Mouse (Mus musculus): ENCODE measurements around the gene Dmc1. TPM values are rescaled to one million over a fixed set of nuclear protein-coding genes. Genes with fewer than 3 reads are reported as not detected.
A peak's percentile ranks its signal among the peaks of the same experiment; 100 is the strongest.

Gene Dmc1
- 1.1 and 1.5 TPM in 2 replicates for polyA plus RNA-seq (2014; fragmentation: Nextera tagmentation; extraction: Ambion mirVana)

DNA sequence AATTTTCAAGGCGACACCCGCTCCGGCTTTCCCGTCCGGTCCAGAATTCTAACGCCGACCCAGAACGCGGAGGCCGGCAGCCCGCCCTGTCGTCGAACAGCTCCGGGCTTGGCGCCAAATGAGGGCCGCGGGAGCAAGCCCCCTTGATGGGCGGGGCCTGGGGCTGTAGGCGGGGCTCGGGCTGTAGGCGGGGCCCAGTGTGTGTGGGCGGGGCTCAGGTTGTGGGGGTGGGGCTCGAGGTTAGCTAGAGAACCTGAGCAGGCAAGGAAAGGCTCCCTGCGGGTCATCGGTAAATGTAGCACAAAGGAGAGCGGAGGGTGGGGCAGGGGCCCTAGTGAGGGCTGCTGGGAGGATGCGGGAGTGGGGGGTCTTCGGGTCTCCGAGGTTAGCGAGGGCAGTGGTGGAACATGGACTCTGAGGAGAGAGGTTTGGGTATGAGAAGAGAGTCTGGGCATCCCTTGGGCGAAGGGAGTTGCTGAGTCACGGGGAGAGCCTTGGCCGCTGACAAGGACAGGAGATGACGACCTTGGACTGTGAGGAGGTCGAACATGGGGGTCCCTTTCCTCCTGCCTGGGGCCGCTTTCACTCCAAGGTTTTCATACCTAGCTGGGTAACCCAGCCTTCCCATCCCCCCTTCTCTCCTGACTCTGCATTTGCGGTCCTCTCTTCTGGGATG is at the start of gene Dmc1:
TSS of gene Dmc1 (minus strand) at position 120 of the 676 bp plus-strand sequence.
- no peak within 1 kb of the TSS for H3K27ac ChIP-seq (ENCODE audit: low read depth, low read length)
- ATAC-seq (ENCODE audit: insufficient read depth, low FRiP score, low TSS enrichment) = no peak
- peak within 1 kb of the TSS; percentile 23 for H3K4me3 ChIP-seq (ENCODE audit: low read depth, low read length)
- no peaks in the 10 kb centered on the region for H3K9me3 ChIP-seq (ENCODE audit: control insufficient read depth, low read length)
- 10% methylated on average over 35 of the region's 37 CpGs for WGBS
- H3K4me1 ChIP-seq (ENCODE audit: control insufficient read depth, insufficient read depth, low read length) = no peaks in the 10 kb centered on the region
- H3K9ac ChIP-seq (ENCODE audit: low read length) = no peak within 1 kb of the TSS
- H3K4me2 ChIP-seq (ENCODE audit: low read depth) = peak within 1 kb of the TSS; percentile 33
- H3K27me3 ChIP-seq (ENCODE audit: control insufficient read depth, insufficient read depth, low read length) = peaks cover 8% of the 10 kb centered on the region; the same call in 1 of the 2 replicates
- H3K36me3 ChIP-seq (ENCODE audit: control insufficient read depth, insufficient read depth, low read length) = no peaks in the 10 kb centered on the region
- DNase-seq (ENCODE audit: low spot score) = peak; percentile 51

DNA sequence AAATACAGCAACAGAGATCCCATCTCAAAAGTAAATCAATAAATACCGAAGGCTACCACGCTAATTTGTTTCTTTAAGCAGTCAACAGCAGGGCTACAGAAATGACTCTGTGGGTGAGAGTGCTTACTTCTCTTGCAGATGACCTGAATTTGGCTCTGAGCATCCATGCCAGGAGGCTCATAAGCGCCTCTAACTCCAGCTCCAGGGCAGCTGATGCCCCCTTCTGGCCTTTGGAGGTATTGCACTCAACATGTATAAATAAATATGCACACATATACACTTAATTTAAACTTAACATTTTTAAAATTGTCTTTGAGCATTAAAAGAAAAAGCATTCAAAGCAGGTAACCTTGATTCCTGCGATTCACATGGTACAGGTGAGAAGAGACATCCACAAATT is 46.6 kb upstream of the Dmc1 start:
- Histone ChIP-seq H3K36me3 (ENCODE audit: control insufficient read depth, insufficient read depth, low read length) (no peaks in the 10 kb centered on the region), H3K27me3 (ENCODE audit: control insufficient read depth, insufficient read depth, low read length) (no peaks in the 10 kb centered on the region), H3K4me3 (ENCODE audit: low read depth, low read length) (no peak overlapping the region), H3K9me3 (ENCODE audit: control insufficient read depth, low read length) (no peaks in the 10 kb centered on the region), H3K4me1 (ENCODE audit: control insufficient read depth, insufficient read depth, low read length) (no peaks in the 10 kb centered on the region), H3K4me2 (ENCODE audit: low read depth) (no peak overlapping the region), H3K9ac (ENCODE audit: low read length) (no peak overlapping the region), H3K27ac (ENCODE audit: low read depth, low read length) (no peak overlapping the region)
- DNase-seq (ENCODE audit: low spot score) (no peak), ATAC-seq (ENCODE audit: insufficient read depth, low FRiP score, low TSS enrichment) (no peak)
- 80% methylated on average over 4 of the region's 4 CpGs for WGBS

DNA sequence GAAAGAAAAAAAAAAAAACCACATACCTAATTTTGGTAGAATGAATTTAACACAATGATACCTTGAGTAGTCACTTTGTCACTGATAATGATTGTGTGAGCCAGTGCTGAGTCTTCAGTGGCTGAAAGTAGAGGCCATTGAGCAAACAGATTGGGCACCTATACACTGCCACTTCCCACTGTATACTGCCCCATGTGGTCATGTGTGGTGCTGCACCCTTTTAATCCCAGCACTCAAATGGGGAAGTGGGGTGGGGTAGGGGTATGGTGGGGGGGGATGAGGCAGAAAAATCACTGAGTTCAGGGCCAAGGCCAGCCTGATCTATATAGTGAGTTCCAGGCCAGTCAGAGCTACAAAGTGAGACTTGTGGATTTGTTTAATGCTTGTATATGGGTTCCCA is 45.7 kb upstream of the Dmc1 start:
- no peaks in the 10 kb centered on the region for H3K4me1 ChIP-seq (ENCODE audit: control insufficient read depth, insufficient read depth, low read length)
- H3K27me3 ChIP-seq (ENCODE audit: control insufficient read depth, insufficient read depth, low read length) = no peaks in the 10 kb centered on the region
- no peak overlapping the region for H3K27ac ChIP-seq (ENCODE audit: low read depth, low read length)
- no peak overlapping the region for H3K9ac ChIP-seq (ENCODE audit: low read length)
- H3K4me3 ChIP-seq (ENCODE audit: low read depth, low read length) = no peak overlapping the region
- no peaks in the 10 kb centered on the region for H3K36me3 ChIP-seq (ENCODE audit: control insufficient read depth, insufficient read depth, low read length)
- H3K9me3 ChIP-seq (ENCODE audit: control insufficient read depth, low read length) = no peaks in the 10 kb centered on the region
- no peak for ATAC-seq (ENCODE audit: insufficient read depth, low FRiP score, low TSS enrichment)
- no peak overlapping the region for H3K4me2 ChIP-seq (ENCODE audit: low read depth)
- peak; percentile 57 for DNase-seq (ENCODE audit: low spot score)

DNA sequence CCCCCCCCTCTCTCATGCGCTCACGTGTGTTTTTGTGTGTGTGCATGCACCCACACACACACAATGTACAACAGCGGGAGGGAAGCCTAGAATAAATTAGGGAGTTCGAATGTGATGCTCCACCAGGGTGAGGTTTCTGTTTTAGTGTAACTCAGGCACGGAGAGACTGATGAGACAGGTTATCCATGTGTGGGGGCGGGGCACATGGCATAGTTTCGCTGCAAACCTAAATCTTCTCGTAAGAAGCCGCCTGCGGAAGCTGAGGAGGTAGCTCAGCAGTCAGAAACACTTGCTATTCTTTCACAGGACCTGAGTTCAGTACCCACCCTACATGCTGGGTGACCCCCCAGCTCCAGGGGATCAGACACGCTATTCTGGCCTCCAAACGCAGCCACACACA is 43.2 kb upstream of the Dmc1 start:
- H3K27me3 ChIP-seq (ENCODE audit: control insufficient read depth, insufficient read depth, low read length) = no peaks in the 10 kb centered on the region
- no peaks in the 10 kb centered on the region for H3K9me3 ChIP-seq (ENCODE audit: control insufficient read depth, low read length)
- ATAC-seq (ENCODE audit: insufficient read depth, low FRiP score, low TSS enrichment) = no peak

DNA sequence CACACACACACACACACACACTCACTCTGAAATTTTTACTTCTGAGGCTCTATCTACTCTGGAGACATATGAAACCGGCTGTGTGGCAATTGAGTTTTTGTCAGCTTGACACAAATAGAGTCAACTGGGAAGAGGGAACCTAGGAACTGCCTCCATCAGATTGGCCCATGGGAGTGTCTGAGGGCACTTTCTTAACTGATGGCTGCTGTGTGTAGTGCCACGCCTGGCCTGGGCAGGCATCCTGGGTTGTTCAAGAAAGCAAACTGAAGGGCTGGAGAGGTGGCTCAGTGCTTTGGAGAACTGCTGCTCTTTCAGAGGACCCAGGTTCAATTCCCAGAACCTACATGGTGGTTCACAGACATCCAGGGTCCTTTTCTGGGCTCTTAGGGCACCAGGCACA is 40.6 kb upstream of the Dmc1 start:
- no peak overlapping the region for H3K27ac ChIP-seq (ENCODE audit: low read depth, low read length)
- H3K9me3 ChIP-seq (ENCODE audit: control insufficient read depth, low read length) = no peaks in the 10 kb centered on the region
- DNase-seq (ENCODE audit: low spot score) (no peak), ATAC-seq (ENCODE audit: insufficient read depth, low FRiP score, low TSS enrichment) (no peak)
- H3K4me1 ChIP-seq (ENCODE audit: control insufficient read depth, insufficient read depth, low read length) = no peaks in the 10 kb centered on the region
- H3K4me2 ChIP-seq (ENCODE audit: low read depth) = no peak overlapping the region
- H3K9ac ChIP-seq (ENCODE audit: low read length) = no peak overlapping the region
- H3K36me3 ChIP-seq (ENCODE audit: control insufficient read depth, insufficient read depth, low read length) = no peaks in the 10 kb centered on the region
- 80% methylated on average over 2 of the region's 2 CpGs for WGBS
- no peaks in the 10 kb centered on the region for H3K27me3 ChIP-seq (ENCODE audit: control insufficient read depth, insufficient read depth, low read length)
- no peak overlapping the region for H3K4me3 ChIP-seq (ENCODE audit: low read depth, low read length)

More for the DNA sequence above, 43.2 kb upstream of the Dmc1 start:
- Histone ChIP-seq H3K9ac (ENCODE audit: low read length) (no peak overlapping the region), H3K4me2 (ENCODE audit: low read depth) (no peak overlapping the region), H3K4me1 (ENCODE audit: control insufficient read depth, insufficient read depth, low read length) (no peaks in the 10 kb centered on the region), H3K4me3 (ENCODE audit: low read depth, low read length) (no peak overlapping the region), H3K36me3 (ENCODE audit: control insufficient read depth, insufficient read depth, low read length) (no peaks in the 10 kb centered on the region), H3K27ac (ENCODE audit: low read depth, low read length) (no peak overlapping the region)
- 90% methylated on average over 12 of the region's 12 CpGs for WGBS
- DNase-seq (ENCODE audit: low spot score) = no peak

DNA sequence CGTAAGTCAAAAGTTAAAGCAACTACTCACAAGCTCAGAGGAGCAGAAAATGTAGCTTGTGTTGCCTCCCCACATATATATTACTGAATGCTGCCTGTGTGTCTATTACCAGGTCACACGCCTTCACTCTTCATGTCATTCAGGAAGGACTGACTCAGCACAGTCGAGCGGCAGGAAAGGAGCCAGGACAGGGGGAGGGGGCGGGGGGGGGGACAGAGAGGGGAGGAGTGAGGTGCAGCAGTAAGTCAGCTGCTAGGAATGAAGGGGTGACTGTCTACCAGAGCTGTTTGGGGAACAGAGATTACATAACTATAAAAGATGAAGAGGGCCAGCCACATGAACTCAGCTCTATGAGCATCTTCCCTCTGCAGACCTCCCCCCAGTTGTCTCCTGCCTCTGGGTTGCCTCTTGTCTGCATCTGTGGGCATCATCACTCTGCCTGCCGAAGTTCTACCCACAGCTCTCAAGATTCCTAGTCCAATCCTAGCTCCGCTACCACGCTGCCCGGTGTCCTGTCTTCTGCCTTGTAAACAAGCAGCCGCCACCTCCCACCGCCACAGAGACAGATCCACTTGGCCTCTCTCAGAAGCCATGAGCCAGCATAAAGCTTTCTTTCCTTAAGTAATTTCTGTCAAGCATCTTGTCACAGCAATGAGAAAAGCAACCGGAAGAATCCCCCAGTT is 36.4 kb upstream of the Dmc1 start:
- H3K27ac ChIP-seq (ENCODE audit: low read depth, low read length) = no peak overlapping the region
- H3K4me2 ChIP-seq (ENCODE audit: low read depth) = no peak overlapping the region
- ATAC-seq (ENCODE audit: insufficient read depth, low FRiP score, low TSS enrichment) (no peak), DNase-seq (ENCODE audit: low spot score) (no peak)
- no peak overlapping the region for H3K4me3 ChIP-seq (ENCODE audit: low read depth, low read length)
- H3K36me3 ChIP-seq (ENCODE audit: control insufficient read depth, insufficient read depth, low read length) = no peaks in the 10 kb centered on the region
- no peaks in the 10 kb centered on the region for H3K9me3 ChIP-seq (ENCODE audit: control insufficient read depth, low read length)
- no peaks in the 10 kb centered on the region for H3K27me3 ChIP-seq (ENCODE audit: control insufficient read depth, insufficient read depth, low read length)
- WGBS = 73% methylated on average over 12 of the region's 12 CpGs
- no peak overlapping the region for H3K9ac ChIP-seq (ENCODE audit: low read length)
- no peaks in the 10 kb centered on the region for H3K4me1 ChIP-seq (ENCODE audit: control insufficient read depth, insufficient read depth, low read length)

DNA sequence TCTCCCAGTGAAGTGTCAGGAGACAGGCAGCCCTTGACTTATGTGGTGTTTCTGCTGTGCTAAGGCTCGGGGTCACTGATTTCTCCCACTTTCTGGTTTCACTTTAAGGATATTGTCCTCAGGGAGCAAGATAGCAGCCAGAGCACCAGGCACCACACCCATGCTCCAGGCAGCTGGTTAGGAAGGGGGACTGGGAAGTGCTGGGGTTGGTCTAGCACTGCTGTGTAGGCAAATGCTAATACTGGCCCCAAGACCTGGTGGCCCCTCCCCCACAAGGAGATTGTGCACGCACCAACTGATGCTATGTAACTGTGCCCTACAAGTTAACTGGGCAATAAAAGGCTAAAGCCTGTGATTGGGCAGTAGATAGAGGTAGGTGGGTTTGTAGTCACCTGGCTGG is 25.6 kb upstream of the Dmc1 start:
- H3K36me3 ChIP-seq (ENCODE audit: control insufficient read depth, insufficient read depth, low read length) = peaks cover 9% of the 10 kb centered on the region
- no peak overlapping the region for H3K4me2 ChIP-seq (ENCODE audit: low read depth)
- no peak overlapping the region for H3K4me3 ChIP-seq (ENCODE audit: low read depth, low read length)
- 53% methylated on average over 2 of the region's 2 CpGs for WGBS
- no peak overlapping the region for H3K9ac ChIP-seq (ENCODE audit: low read length)
- H3K4me1 ChIP-seq (ENCODE audit: control insufficient read depth, insufficient read depth, low read length) = no peaks in the 10 kb centered on the region
- ATAC-seq (ENCODE audit: insufficient read depth, low FRiP score, low TSS enrichment) (no peak), DNase-seq (ENCODE audit: low spot score) (no peak)
- H3K27ac ChIP-seq (ENCODE audit: low read depth, low read length) = no peak overlapping the region
- H3K27me3 ChIP-seq (ENCODE audit: control insufficient read depth, insufficient read depth, low read length) = no peaks in the 10 kb centered on the region
- no peaks in the 10 kb centered on the region for H3K9me3 ChIP-seq (ENCODE audit: control insufficient read depth, low read length)

DNA sequence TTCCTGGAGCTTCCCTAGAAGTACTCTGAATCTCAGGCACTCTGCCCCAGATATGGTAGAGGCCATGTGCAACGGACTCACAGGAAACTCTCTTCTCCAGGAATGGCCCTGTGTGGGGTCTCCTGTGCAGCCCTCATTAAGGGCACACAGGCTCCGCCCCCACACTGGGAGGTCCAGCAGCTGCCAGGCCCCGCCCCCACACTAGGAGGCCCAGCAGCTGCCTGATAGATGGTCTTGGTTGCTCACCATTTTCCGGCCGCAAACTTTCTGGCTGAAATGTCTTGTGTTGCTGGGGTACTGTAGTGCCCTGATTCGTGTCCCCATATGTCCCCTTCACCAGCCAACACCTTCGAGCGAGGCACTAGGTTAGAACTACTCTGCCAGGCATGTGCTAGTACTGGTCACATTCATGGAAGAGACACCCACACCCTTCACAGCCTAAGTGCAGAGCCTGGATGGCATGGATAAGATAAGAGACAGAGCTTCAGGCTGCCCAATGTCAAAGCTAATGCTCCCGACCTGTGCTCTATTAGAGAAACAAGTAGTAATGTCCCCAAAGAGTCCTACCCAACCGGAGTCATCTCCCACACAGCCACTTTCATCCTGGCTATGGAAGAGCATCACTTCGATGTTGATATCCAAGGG is 15.0 kb upstream of the Dmc1 start:
- Histone ChIP-seq H3K9ac (ENCODE audit: low read length) (no peak overlapping the region), H3K4me1 (ENCODE audit: control insufficient read depth, insufficient read depth, low read length) (no peaks in the 10 kb centered on the region), H3K36me3 (ENCODE audit: control insufficient read depth, insufficient read depth, low read length) (peaks cover 13% of the 10 kb centered on the region), H3K4me3 (ENCODE audit: low read depth, low read length) (no peak overlapping the region), H3K27me3 (ENCODE audit: control insufficient read depth, insufficient read depth, low read length) (no peaks in the 10 kb centered on the region), H3K4me2 (ENCODE audit: low read depth) (no peak overlapping the region), H3K9me3 (ENCODE audit: control insufficient read depth, low read length) (no peaks in the 10 kb centered on the region), H3K27ac (ENCODE audit: low read depth, low read length) (no peak overlapping the region)
- peak; percentile 19 for DNase-seq (ENCODE audit: low spot score)
- ATAC-seq (ENCODE audit: insufficient read depth, low FRiP score, low TSS enrichment) = no peak
- 80% methylated on average over 11 of the region's 11 CpGs for WGBS

DNA sequence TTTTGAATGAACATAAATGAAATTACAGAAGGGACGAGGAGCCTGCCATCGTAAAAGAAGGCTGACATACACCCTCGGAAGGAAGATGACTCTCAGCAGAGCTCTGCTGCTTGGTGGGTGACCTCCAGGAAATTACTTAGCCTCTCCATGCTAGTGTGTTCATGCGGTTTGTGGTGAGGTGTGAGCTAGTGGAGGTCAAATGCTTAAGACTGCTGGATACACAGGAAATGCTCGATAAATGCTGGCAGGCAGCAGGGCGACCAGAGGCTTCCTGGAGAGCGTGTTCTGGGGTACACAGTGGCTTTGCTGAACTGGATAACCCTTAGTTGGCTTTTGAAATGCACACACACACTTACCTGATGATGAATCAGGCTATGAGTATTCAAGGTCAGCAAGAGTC is 13.5 kb upstream of the Dmc1 start:
- Histone ChIP-seq H3K9me3 (ENCODE audit: control insufficient read depth, low read length) (no peaks in the 10 kb centered on the region), H3K27ac (ENCODE audit: low read depth, low read length) (no peak overlapping the region)
- 82% methylated on average over 7 of the region's 7 CpGs for WGBS

More for the DNA sequence above, 13.5 kb upstream of the Dmc1 start:
- no peak overlapping the region for H3K4me2 ChIP-seq (ENCODE audit: low read depth)
- no peaks in the 10 kb centered on the region for H3K27me3 ChIP-seq (ENCODE audit: control insufficient read depth, insufficient read depth, low read length)
- H3K9ac ChIP-seq (ENCODE audit: low read length) = no peak overlapping the region
- H3K4me3 ChIP-seq (ENCODE audit: low read depth, low read length) = no peak overlapping the region
- DNase-seq (ENCODE audit: low spot score) (no peak), ATAC-seq (ENCODE audit: insufficient read depth, low FRiP score, low TSS enrichment) (no peak)
- peaks cover 7% of the 10 kb centered on the region for H3K36me3 ChIP-seq (ENCODE audit: control insufficient read depth, insufficient read depth, low read length)
- H3K4me1 ChIP-seq (ENCODE audit: control insufficient read depth, insufficient read depth, low read length) = no peaks in the 10 kb centered on the region
